Mouse (Mus musculus) megakaryocyte, embryonic 14.5 days (primary cell): Measurements from ENCODE around the gene Dph5.

Source experiments
- FLI1 ChIP-seq: IDR thresholded peaks from 2 replicates; pipeline ENCODE4 v1.6.1; 2012; ENCODE audit warnings: low read length, inconsistent platforms, mixed read lengths
- GATA1 ChIP-seq: IDR thresholded peaks from 3 replicates; pipeline ENCODE4 v1.6.1; 2012; ENCODE audit warnings: mixed read lengths, low read length, inconsistent platforms, borderline replicate concordance

DNA sequence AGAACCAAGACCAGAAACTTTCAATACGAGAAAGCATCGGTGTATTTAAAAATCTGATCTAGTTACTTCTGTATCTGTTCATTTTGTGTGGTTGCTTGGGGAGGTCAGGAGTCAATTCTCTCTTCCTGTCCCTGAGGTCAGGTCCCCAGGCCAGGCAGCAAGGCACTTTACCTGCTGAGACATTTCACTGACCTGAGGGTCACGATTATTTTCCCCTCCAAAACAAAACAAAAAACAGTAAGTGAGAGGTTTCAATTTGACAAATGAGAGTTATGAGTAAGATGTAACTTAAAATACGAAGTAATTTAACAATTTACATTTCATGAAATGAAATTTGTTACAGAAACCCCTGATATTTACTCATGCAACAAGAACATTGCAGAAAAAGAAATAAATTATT is 64.7 kb downstream of the Dph5 start:
- TF ChIP-seq FLI1 (no peak), GATA1 (no peak)
